Mouse (Mus musculus): ENCODE data around the gene Gpr107. TPM values are rescaled to one million over a fixed set of nuclear protein-coding genes. Genes with fewer than 3 reads are reported as not detected.

Gene Gpr107
- polyA plus RNA-seq, 1 experiment, result 28.7 TPM

DNA sequence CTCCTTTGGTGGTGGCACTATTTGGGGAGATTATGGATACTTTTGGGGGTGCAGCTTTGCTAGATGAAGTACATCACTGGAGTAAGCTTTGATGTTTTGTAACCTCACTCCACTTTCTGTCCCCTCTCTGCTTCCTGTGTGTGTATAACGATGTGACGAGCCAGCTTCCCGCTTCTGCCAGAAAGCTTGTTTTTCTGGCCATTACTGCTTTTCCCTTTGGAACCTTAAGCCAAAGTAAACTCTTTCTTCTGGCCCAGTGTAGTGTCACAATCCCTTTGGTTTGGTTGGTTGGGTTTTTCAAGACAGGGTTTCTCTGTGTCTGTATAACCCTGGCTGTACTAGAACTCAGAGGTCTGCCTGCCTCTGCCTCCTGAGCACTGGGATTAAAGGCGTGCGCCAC, 29.3 kb upstream of the Gpr107 start:
- Histone ChIP-seq H3K27me3 (ENCODE audit: control insufficient read depth, insufficient read depth, insufficient read length) (no peaks in the 10 kb centered on the region), H3ac (ENCODE audit: control insufficient read depth, insufficient read length, low read depth) (no peak overlapping the region), H3K36me3 (ENCODE audit: control insufficient read depth, insufficient read depth) (peaks cover 3% of the 10 kb centered on the region), H3K4me3 (ENCODE audit: insufficient read depth, poor library complexity, severe bottlenecking) (no peak overlapping the region), H3K79me2 (ENCODE audit: control insufficient read depth, insufficient read depth) (peaks cover 40% of the 10 kb centered on the region), H3K79me3 (ENCODE audit: low read depth) (peaks cover 9% of the 10 kb centered on the region)
- TF ChIP-seq USF1 (IDR thresholded peaks at IDR 0.05; ENCODE audit: low read depth) (no peak), MYOG (IDR thresholded peaks at IDR 0.05; ENCODE audit: control insufficient read depth, extremely low read depth, insufficient read length) (no peak), MYOD1 (IDR thresholded peaks at IDR 0.05; ENCODE audit: control insufficient read depth, insufficient read length, low read depth) (no peak), CEBPB (IDR thresholded peaks at IDR 0.05; ENCODE audit: low read depth) (no peak), CTCF (IDR thresholded peaks at IDR 0.05; ENCODE audit: control insufficient read depth, insufficient read depth, insufficient read length) (no peak), FOSL1 (IDR thresholded peaks at IDR 0.05; ENCODE audit: insufficient read depth, low read length, poor library complexity, severe bottlenecking) (no peak), MAX (IDR thresholded peaks at IDR 0.05) (no peak)

DNA sequence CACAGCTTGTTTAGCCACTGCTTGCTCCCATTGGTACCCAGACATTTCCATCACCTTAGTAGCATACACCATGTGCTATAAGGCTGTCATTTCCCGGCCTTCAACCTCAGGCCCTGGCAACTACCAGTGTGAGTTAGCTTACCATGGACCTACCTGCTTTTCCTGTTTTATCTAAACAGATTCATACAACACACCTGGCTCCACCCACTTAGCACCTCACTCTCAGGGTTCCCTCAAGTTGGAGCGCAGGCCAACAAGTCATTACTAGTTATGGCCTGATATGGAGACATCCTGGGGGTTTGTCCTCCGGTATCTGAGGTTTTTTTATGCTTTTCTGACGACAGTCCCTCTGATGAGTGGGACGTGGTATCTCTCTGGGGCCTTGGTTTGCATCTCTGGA, 28.6 kb upstream of the Gpr107 start:
- Histone ChIP-seq H3ac (ENCODE audit: control insufficient read depth, insufficient read length, low read depth) (no peak overlapping the region), H3K79me2 (ENCODE audit: control insufficient read depth, insufficient read depth) (peaks cover 43% of the 10 kb centered on the region), H3K27me3 (ENCODE audit: control insufficient read depth, insufficient read depth, insufficient read length) (no peaks in the 10 kb centered on the region), H3K4me3 (ENCODE audit: insufficient read depth, poor library complexity, severe bottlenecking) (no peak overlapping the region), H3K36me3 (ENCODE audit: control insufficient read depth, insufficient read depth) (peaks cover 3% of the 10 kb centered on the region), H3K79me3 (ENCODE audit: low read depth) (peaks cover 11% of the 10 kb centered on the region)
- no peak for TF ChIP-seq MYOD1 (IDR thresholded peaks at IDR 0.05; ENCODE audit: control insufficient read depth, insufficient read length, low read depth)
- TF ChIP-seq MAX (IDR thresholded peaks at IDR 0.05), result no peak
- no peak for TF ChIP-seq FOSL1 (IDR thresholded peaks at IDR 0.05; ENCODE audit: insufficient read depth, low read length, poor library complexity, severe bottlenecking)
- no peak for TF ChIP-seq MYOG (IDR thresholded peaks at IDR 0.05; ENCODE audit: control insufficient read depth, extremely low read depth, insufficient read length)
- TF ChIP-seq USF1 (IDR thresholded peaks at IDR 0.05; ENCODE audit: low read depth), result no peak
- TF ChIP-seq CEBPB (IDR thresholded peaks at IDR 0.05; ENCODE audit: low read depth), result no peak
- TF ChIP-seq CTCF (IDR thresholded peaks at IDR 0.05; ENCODE audit: control insufficient read depth, insufficient read depth, insufficient read length), result no peak

GRCm38 (mm10) chr2:31124694-31125093, 27.4 kb upstream of the Gpr107 start:
- Histone ChIP-seq H3K36me3 (ENCODE audit: control insufficient read depth, insufficient read depth) (peaks cover 3% of the 10 kb centered on the region), H3K79me2 (ENCODE audit: control insufficient read depth, insufficient read depth) (peaks cover 55% of the 10 kb centered on the region), H3K79me3 (ENCODE audit: low read depth) (peaks cover 11% of the 10 kb centered on the region), H3ac (ENCODE audit: control insufficient read depth, insufficient read length, low read depth) (no peak overlapping the region), H3K4me3 (ENCODE audit: insufficient read depth, poor library complexity, severe bottlenecking) (no peak overlapping the region), H3K27me3 (ENCODE audit: control insufficient read depth, insufficient read depth, insufficient read length) (no peaks in the 10 kb centered on the region)
- TF ChIP-seq MYOD1 (IDR thresholded peaks at IDR 0.05; ENCODE audit: control insufficient read depth, insufficient read length, low read depth), result no peak
- no peak for TF ChIP-seq MYOG (IDR thresholded peaks at IDR 0.05; ENCODE audit: control insufficient read depth, extremely low read depth, insufficient read length)
- TF ChIP-seq USF1 (IDR thresholded peaks at IDR 0.05; ENCODE audit: low read depth), result no peak
- no peak for TF ChIP-seq MAX (IDR thresholded peaks at IDR 0.05)
- TF ChIP-seq FOSL1 (IDR thresholded peaks at IDR 0.05; ENCODE audit: insufficient read depth, low read length, poor library complexity, severe bottlenecking), result no peak
- no peak for TF ChIP-seq CTCF (IDR thresholded peaks at IDR 0.05; ENCODE audit: control insufficient read depth, insufficient read depth, insufficient read length)
- no peak for TF ChIP-seq CEBPB (IDR thresholded peaks at IDR 0.05; ENCODE audit: low read depth)

- H3K36me3 ChIP-seq (ENCODE audit: control insufficient read depth, insufficient read depth), result peaks cover 3% of the 10 kb centered on the region
- no peak overlapping the region for H3ac ChIP-seq (ENCODE audit: control insufficient read depth, insufficient read length, low read depth)
- TF ChIP-seq USF1 (IDR thresholded peaks at IDR 0.05; ENCODE audit: low read depth) (no peak), FOSL1 (IDR thresholded peaks at IDR 0.05; ENCODE audit: insufficient read depth, low read length, poor library complexity, severe bottlenecking) (no peak), MYOD1 (IDR thresholded peaks at IDR 0.05; ENCODE audit: control insufficient read depth, insufficient read length, low read depth) (no peak), MYOG (IDR thresholded peaks at IDR 0.05; ENCODE audit: control insufficient read depth, extremely low read depth, insufficient read length) (no peak), MAX (IDR thresholded peaks at IDR 0.05) (no peak), CTCF (IDR thresholded peaks at IDR 0.05; ENCODE audit: control insufficient read depth, insufficient read depth, insufficient read length) (no peak), CEBPB (IDR thresholded peaks at IDR 0.05; ENCODE audit: low read depth) (no peak)
- H3K4me3 ChIP-seq (ENCODE audit: insufficient read depth, poor library complexity, severe bottlenecking), result no peak overlapping the region
- peaks cover 11% of the 10 kb centered on the region for H3K79me3 ChIP-seq (ENCODE audit: low read depth)
- H3K79me2 ChIP-seq (ENCODE audit: control insufficient read depth, insufficient read depth), result peaks cover 55% of the 10 kb centered on the region
- no peaks in the 10 kb centered on the region for H3K27me3 ChIP-seq (ENCODE audit: control insufficient read depth, insufficient read depth, insufficient read length)
Observed at GRCm38 (mm10) chr2:31125156-31125555, 27.0 kb upstream of the Gpr107 start.

GRCm38 (mm10) chr2:31126048-31126447, 26.1 kb upstream of the Gpr107 start:
- peaks cover 3% of the 10 kb centered on the region for H3K36me3 ChIP-seq (ENCODE audit: control insufficient read depth, insufficient read depth)
- H3K79me2 ChIP-seq (ENCODE audit: control insufficient read depth, insufficient read depth), result peaks cover 62% of the 10 kb centered on the region
- TF ChIP-seq MAX (IDR thresholded peaks at IDR 0.05) (no peak), FOSL1 (IDR thresholded peaks at IDR 0.05; ENCODE audit: insufficient read depth, low read length, poor library complexity, severe bottlenecking) (no peak), CEBPB (IDR thresholded peaks at IDR 0.05; ENCODE audit: low read depth) (no peak), CTCF (IDR thresholded peaks at IDR 0.05; ENCODE audit: control insufficient read depth, insufficient read depth, insufficient read length) (no peak), MYOG (IDR thresholded peaks at IDR 0.05; ENCODE audit: control insufficient read depth, extremely low read depth, insufficient read length) (no peak), MYOD1 (IDR thresholded peaks at IDR 0.05; ENCODE audit: control insufficient read depth, insufficient read length, low read depth) (no peak)
- H3K4me3 ChIP-seq (ENCODE audit: insufficient read depth, poor library complexity, severe bottlenecking), result no peak overlapping the region
- H3K79me3 ChIP-seq (ENCODE audit: low read depth), result peaks cover 10% of the 10 kb centered on the region
- no peak overlapping the region for H3ac ChIP-seq (ENCODE audit: control insufficient read depth, insufficient read length, low read depth)
- no peaks in the 10 kb centered on the region for H3K27me3 ChIP-seq (ENCODE audit: control insufficient read depth, insufficient read depth, insufficient read length)

DNA sequence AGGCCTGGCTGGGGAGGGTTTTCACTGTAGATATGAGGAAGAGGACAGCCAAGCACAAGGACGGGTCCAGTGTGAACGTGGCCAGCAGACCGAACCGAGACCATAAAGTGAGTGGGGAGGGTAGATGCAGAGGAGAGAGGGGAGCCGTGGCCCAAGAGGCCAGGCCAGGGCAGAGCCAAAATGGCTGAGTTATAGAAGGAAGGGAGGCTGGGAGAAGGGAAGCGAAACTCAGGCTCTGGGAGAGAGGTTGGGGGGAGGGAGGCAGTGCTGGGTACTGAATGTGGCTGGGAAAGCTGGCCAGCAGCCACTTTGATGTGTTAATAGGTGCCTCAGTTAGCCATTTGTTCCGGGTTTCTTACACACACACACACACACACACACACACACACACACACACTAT, 24.9 kb upstream of the Gpr107 start:
- Histone ChIP-seq H3K36me3 (ENCODE audit: control insufficient read depth, insufficient read depth) (no peaks in the 10 kb centered on the region), H3K79me3 (ENCODE audit: low read depth) (peaks cover 9% of the 10 kb centered on the region), H3ac (ENCODE audit: control insufficient read depth, insufficient read length, low read depth) (no peak overlapping the region), H3K27me3 (ENCODE audit: control insufficient read depth, insufficient read depth, insufficient read length) (no peaks in the 10 kb centered on the region), H3K4me3 (ENCODE audit: insufficient read depth, poor library complexity, severe bottlenecking) (no peak overlapping the region), H3K79me2 (ENCODE audit: control insufficient read depth, insufficient read depth) (peaks cover 68% of the 10 kb centered on the region)
- no peak for TF ChIP-seq MYOD1 (IDR thresholded peaks at IDR 0.05; ENCODE audit: control insufficient read depth, insufficient read length, low read depth)
- no peak for TF ChIP-seq MYOG (IDR thresholded peaks at IDR 0.05; ENCODE audit: control insufficient read depth, extremely low read depth, insufficient read length)
- TF ChIP-seq USF1 (IDR thresholded peaks at IDR 0.05; ENCODE audit: low read depth), result no peak
- TF ChIP-seq MAX (IDR thresholded peaks at IDR 0.05), result no peak
- no peak for TF ChIP-seq FOSL1 (IDR thresholded peaks at IDR 0.05; ENCODE audit: insufficient read depth, low read length, poor library complexity, severe bottlenecking)
- TF ChIP-seq CEBPB (IDR thresholded peaks at IDR 0.05; ENCODE audit: low read depth), result no peak
- no peak for TF ChIP-seq CTCF (IDR thresholded peaks at IDR 0.05; ENCODE audit: control insufficient read depth, insufficient read depth, insufficient read length)

Measured in C2C12 (cell line).